Mouse (Mus musculus): ENCODE results near the gene Arfip1.

Gene Arfip1

GRCm38 (mm10) chr3:84447803-84448202, 134.6 kb downstream of the Arfip1 start:
- no peak for DNase-seq
